Mouse (Mus musculus): Measurements from ENCODE around the gene Il31.

GRCm38 (mm10) chr5:123439941-123440340, 49.3 kb downstream of the Il31 start:
- TF ChIP-seq ZC3H11A (IDR thresholded peaks at IDR 0.05; ENCODE audit: borderline replicate concordance, low read depth, low read length): no peak; the same call in 1 of the 2 replicates
- TF ChIP-seq ZNF384 (IDR thresholded peaks at IDR 0.05; ENCODE audit: low read depth, low read length): no peak
- no peak for TF ChIP-seq CHD2 (IDR thresholded peaks at IDR 0.05; ENCODE audit: low read depth, low read length)
